Mouse (Mus musculus) midbrain, embryonic 15.5 days (tissue): ENCODE measurements around the gene Esrrg. TPM values are rescaled to one million over a fixed set of nuclear protein-coding genes. Genes with fewer than 3 reads are reported as not detected.
A peak's percentile ranks its signal among the peaks of the same experiment; 100 is the strongest.

Experiments
- ATAC-seq: fragments of 200-750 bp; cut with Nextera tagmentation; replicated peaks from 2 replicates; pipeline ENCODE4 v1.8.0; 2017; ENCODE audit warnings: moderate TSS enrichment
- H3K27ac ChIP-seq: fragments of 300-500 bp; sonication (generic); 2 replicates; pipeline ENCODE4 v1.5.1; 2015; ENCODE audit warnings: mild to moderate bottlenecking, inconsistent platforms
- H3K27me3 ChIP-seq: fragments of 300-500 bp; sonication (generic); replicated peaks from 2 replicates; pipeline ENCODE4 v1.6.1; 2015; ENCODE audit warnings: inconsistent platforms
- H3K36me3 ChIP-seq: fragments of 300-500 bp; sonication (generic); replicated peaks from 2 replicates; pipeline ENCODE4 v1.6.1; 2015; ENCODE audit warnings: inconsistent platforms
- H3K4me1 ChIP-seq: fragments of 300-500 bp; sonication (generic); 2 replicates; pipeline ENCODE4 v1.6.1; 2015; ENCODE audit warnings: inconsistent platforms
- H3K4me2 ChIP-seq: fragments of 300-500 bp; sonication (generic); 2 replicates; pipeline ENCODE4 v1.6.1; 2015; ENCODE audit warnings: inconsistent platforms, mild to moderate bottlenecking, moderate library complexity
- H3K4me3 ChIP-seq: fragments of 300-500 bp; sonication (generic); 2 replicates; pipeline ENCODE4 v1.5.1; 2015; ENCODE audit warnings: mild to moderate bottlenecking, inconsistent platforms
- H3K9ac ChIP-seq: fragments of 300-500 bp; sonication (generic); 2 replicates; pipeline ENCODE4 v1.6.1; 2015; ENCODE audit warnings: mild to moderate bottlenecking, inconsistent platforms
- H3K9me3 ChIP-seq: fragments of 300-500 bp; sonication (generic); 2 replicates; pipeline ENCODE4 v1.6.1; 2016; ENCODE audit warnings: inconsistent platforms
- WGBS: fragments of 180-500 bp; shearing (Covaris S2); methylation state at CpG from one replicate; pipeline ENCODE4 v1.1.7; 2015; ENCODE audit warnings: mixed read lengths; 5-methylcytosine and 5-hydroxymethylcytosine counted together
- polyA plus RNA-seq: library from polyadenylated mRNA; unstranded; fragments of >200 nt; fragmentation: Nextera tagmentation; extraction: Ambion mirVana; gene quantifications from 2 replicates; pipeline ENCODE4 v1.2.1, GENCODE M21; 2015

Gene Esrrg
- polyA plus RNA-seq, 1 experiment from 2014 or later: 29.0 TPM

DNA sequence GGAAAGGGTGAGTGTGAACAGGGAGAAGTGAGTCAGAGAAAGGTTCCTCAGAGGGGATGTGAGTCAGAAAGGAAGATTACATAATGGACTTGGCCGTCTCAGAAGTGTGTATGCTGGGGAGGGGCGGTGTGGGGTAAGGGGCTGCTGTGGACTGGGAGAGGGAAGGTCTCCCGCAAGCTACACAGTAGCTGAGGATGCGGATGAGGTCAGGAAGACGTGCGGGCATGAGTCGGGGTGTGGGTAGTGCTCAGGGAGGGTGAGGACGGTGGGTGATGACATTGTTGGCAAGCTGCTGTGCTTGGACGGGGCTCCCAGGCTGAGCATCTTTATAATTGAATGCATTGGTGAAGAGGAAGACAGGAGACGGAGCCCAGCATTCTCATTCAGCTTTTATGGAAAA, 192.2 kb downstream of the Esrrg start:
- no peak overlapping the region for H3K4me3 ChIP-seq
- 84% methylated on average over 10 of the region's 10 CpGs for WGBS
- no peak overlapping the region for H3K9ac ChIP-seq
- ATAC-seq: no peak
- peaks cover 13% of the 10 kb centered on the region for H3K4me1 ChIP-seq
- no peaks in the 10 kb centered on the region for H3K9me3 ChIP-seq
- H3K27me3 ChIP-seq: no peaks in the 10 kb centered on the region
- no peak overlapping the region for H3K4me2 ChIP-seq
- H3K36me3 ChIP-seq: no peaks in the 10 kb centered on the region
- no peak overlapping the region for H3K27ac ChIP-seq

DNA sequence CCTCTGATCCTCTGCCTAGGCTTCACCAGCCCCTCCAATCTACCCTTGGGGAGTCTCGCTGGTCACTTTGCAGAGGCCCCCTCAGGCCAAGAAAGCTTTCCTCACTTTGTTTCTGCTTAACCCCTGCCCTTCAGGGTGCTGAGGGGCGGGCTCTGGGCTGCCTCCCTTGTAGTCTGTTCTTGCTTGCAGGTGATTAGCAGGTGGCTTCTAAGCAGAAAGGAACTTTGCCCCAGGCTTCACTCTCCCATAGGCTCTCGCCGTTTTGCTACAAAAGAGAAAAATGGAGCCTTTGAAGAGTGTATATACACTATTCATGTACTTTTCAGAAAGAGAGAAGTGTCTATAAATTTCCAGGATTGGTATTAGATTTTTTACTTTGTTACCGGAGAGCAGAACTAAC, 195.0 kb downstream of the Esrrg start:
- Histone ChIP-seq H3K27me3 (no peaks in the 10 kb centered on the region), H3K4me2 (no peak overlapping the region), H3K4me3 (no peak overlapping the region), H3K4me1 (peaks cover 25% of the 10 kb centered on the region), H3K9me3 (no peaks in the 10 kb centered on the region), H3K36me3 (no peaks in the 10 kb centered on the region), H3K27ac (no peak overlapping the region), H3K9ac (no peak overlapping the region)
- ATAC-seq: no peak
- WGBS: 19% methylated on average over 5 of the region's 5 CpGs

DNA sequence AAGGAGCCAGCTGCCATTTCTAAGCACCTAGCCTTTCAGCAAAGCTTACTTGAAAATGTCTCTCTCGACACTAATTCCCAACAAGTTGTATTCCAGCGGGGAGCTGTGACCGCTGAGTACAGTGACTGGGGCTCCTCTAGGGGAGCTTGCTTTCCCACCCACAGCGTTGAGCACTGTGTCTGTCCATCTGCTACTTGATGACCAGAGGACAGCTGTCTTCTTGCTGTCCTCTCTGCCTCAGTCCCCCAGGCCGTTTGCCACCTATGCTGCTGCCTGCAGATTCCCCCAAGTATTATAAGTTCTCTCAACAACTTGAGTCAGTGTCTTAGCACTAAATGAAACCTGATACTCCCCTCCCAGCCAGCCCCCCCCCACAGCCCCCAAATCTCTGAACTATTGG, 195.4 kb downstream of the Esrrg start:
- WGBS: 14% methylated on average over 5 of the region's 5 CpGs
- Histone ChIP-seq H3K9ac (no peak overlapping the region), H3K4me3 (no peak overlapping the region), H3K27me3 (no peaks in the 10 kb centered on the region; the same call in 1 of the 2 replicates), H3K4me2 (no peak overlapping the region), H3K27ac (no peak overlapping the region), H3K4me1 (peaks cover 25% of the 10 kb centered on the region), H3K9me3 (no peaks in the 10 kb centered on the region), H3K36me3 (no peaks in the 10 kb centered on the region)
- ATAC-seq: no peak

DNA sequence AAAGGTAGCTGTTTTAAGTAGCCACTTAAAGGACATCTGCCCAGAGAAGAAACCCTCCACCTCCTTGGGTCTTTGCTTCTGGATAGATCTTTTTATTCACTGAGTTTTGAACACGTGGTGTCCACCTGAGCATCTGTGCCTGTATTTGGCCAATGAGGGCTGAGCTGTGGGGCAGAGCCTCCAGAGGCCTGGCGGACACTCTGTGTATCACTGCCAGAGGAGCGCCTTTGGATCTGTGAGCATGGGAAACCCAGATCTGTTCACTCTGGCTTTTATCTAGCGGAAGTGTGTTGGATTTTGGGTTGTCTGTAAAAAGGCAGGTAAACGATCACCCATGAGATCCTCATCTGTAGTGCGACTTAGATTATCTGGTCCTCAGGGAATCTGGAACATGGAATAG, 196.4 kb downstream of the Esrrg start:
- ATAC-seq: no peak
- 74% methylated on average over 6 of the region's 6 CpGs for WGBS

DNA sequence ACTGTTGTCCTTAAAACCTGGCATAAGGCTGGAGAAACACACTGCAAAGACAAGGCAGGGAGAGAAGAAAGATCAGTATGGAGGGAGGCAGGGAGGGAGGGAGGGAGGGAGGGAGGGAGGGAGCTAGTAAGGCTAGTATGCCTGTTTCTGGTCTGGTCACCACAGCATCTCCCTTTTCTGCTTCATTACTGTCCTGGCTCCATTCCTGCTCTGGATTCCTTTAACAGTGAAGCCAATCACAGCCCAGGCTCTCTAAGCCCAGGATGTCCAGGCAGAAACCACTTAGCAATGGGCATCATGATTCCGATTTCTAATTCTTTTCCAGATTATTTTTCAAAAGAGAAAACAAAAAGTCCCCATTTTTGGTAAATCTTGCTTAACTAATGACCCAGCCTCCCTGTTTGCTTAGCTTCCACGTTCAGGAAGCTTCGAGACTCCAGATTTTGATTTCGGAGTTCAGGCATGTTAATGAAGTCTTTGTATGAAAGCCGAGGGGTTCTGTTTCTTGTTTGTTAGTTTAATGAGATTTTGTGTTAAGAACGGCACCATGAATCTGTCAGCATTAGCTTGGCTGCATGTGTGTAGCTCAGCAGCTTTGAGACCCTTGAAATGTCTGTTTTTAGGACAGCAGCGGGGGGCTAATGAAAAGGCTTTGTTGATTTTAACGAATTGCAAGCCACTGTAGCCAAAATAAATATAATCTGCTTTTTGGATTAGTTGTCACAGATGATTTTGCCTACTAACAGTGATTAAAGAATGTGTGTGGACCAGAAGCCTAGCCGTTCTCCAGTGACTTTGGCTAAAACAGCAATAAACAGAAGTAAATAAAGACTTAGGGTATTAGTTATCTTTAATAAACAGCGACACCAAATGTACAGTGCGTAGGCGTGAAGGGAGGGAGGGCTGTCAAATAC, 199.1 kb downstream of the Esrrg start:
- ATAC-seq: peak; percentile 58; the same call in 1 of the 2 replicates
- Histone ChIP-seq H3K27me3 (no peaks in the 10 kb centered on the region; the same call in 1 of the 2 replicates), H3K36me3 (no peaks in the 10 kb centered on the region), H3K4me3 (no peak overlapping the region), H3K4me2 (no peak overlapping the region), H3K27ac (no peak overlapping the region), H3K9me3 (no peaks in the 10 kb centered on the region), H3K9ac (no peak overlapping the region), H3K4me1 (peaks cover 25% of the 10 kb centered on the region)
- WGBS: 34% methylated on average over 12 of the region's 12 CpGs

More for the DNA sequence above, 196.4 kb downstream of the Esrrg start:
- Histone ChIP-seq H3K4me3 (no peak overlapping the region), H3K4me1 (peaks cover 25% of the 10 kb centered on the region), H3K9ac (no peak overlapping the region), H3K9me3 (no peaks in the 10 kb centered on the region), H3K27ac (no peak overlapping the region), H3K36me3 (no peaks in the 10 kb centered on the region), H3K27me3 (no peaks in the 10 kb centered on the region; the same call in 1 of the 2 replicates), H3K4me2 (no peak overlapping the region)

DNA sequence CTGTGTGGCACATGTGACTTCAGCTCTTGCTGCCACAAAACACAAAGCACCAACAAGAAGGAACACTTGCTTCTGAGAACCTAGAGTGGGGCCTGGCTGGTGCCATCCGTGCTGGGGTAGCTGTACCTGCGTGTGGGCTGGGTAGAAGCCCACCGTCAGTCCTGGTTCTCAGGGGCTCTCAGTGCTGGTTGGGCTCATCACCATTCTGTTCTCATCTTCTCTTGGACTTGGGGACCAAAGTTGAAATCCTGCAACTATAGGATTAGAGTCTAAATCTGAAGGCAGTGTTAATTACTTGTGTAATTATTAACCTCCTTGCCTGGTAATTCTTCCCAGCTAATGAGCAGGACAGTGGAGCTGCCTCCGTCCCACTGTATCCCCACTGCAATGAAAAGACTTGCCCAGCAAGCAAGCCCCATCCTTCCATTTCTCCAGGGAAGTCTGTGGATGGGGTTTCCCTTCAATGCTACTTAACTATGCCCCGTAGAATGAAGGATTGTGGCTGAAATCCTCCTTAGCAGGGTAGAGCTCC, 199.9 kb downstream of the Esrrg start:
- no peak for ATAC-seq
- no peak overlapping the region for H3K9ac ChIP-seq

DNA sequence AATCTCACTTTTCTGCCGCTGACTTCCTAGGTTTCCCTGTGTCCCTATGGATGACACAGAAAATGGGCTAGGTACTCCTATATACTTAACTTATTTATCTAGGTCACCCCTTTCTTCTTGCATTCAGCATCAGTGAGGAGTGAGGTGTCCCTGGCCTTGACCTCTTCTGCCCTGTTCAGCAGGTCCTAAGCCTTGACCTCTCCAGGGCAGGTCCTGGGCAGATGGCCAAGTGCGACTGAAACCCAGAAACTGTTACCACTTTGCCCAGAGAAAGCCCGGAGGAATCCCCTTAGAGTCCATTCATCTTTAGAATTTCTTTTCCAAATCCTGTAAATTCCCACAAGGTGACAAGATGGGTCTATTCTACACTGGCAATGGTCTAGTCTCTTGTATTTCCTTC, 201.0 kb downstream of the Esrrg start:
- Histone ChIP-seq H3K4me2 (no peak overlapping the region), H3K9me3 (no peaks in the 10 kb centered on the region), H3K36me3 (no peaks in the 10 kb centered on the region), H3K27ac (no peak overlapping the region), H3K27me3 (no peaks in the 10 kb centered on the region; the same call in 1 of the 2 replicates), H3K4me1 (peaks cover 17% of the 10 kb centered on the region), H3K4me3 (no peak overlapping the region), H3K9ac (no peak overlapping the region)
- no peak for ATAC-seq
- 85% methylated on average over 3 of the region's 3 CpGs for WGBS

More for the DNA sequence above, 199.9 kb downstream of the Esrrg start:
- H3K27ac ChIP-seq: no peak overlapping the region
- H3K36me3 ChIP-seq: no peaks in the 10 kb centered on the region
- no peak overlapping the region for H3K4me3 ChIP-seq
- peaks cover 24% of the 10 kb centered on the region for H3K4me1 ChIP-seq
- H3K27me3 ChIP-seq: no peaks in the 10 kb centered on the region; the same call in 1 of the 2 replicates
- H3K4me2 ChIP-seq: no peak overlapping the region
- 63% methylated on average over 5 of the region's 5 CpGs for WGBS
- H3K9me3 ChIP-seq: no peaks in the 10 kb centered on the region

DNA sequence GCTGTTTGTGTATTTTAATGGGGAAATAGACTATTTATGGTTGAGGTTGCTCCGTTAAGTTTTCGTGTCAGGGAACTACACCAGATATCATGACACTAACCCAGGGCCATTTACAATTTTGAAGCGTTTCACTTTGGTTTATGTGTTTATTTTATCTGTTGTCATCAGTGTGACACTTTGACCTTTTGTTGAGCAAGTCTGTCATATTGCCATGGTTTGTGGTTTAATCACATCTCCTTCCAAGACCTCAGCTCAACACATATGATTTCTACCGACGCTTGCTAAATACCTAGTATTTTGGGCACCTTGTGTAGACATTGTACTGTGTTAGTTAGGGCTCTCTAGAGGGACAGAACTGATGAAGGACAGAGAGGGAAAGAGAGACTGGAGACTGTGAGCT, 210.8 kb downstream of the Esrrg start:
- H3K4me3 ChIP-seq: no peak overlapping the region
- no peaks in the 10 kb centered on the region for H3K27me3 ChIP-seq
- H3K4me2 ChIP-seq: no peak overlapping the region
- no peaks in the 10 kb centered on the region for H3K36me3 ChIP-seq
- ATAC-seq: no peak
- no peaks in the 10 kb centered on the region for H3K4me1 ChIP-seq
- 96% methylated on average over 5 of the region's 5 CpGs for WGBS
- no peak overlapping the region for H3K27ac ChIP-seq
- no peak overlapping the region for H3K9ac ChIP-seq
- no peaks in the 10 kb centered on the region for H3K9me3 ChIP-seq

DNA sequence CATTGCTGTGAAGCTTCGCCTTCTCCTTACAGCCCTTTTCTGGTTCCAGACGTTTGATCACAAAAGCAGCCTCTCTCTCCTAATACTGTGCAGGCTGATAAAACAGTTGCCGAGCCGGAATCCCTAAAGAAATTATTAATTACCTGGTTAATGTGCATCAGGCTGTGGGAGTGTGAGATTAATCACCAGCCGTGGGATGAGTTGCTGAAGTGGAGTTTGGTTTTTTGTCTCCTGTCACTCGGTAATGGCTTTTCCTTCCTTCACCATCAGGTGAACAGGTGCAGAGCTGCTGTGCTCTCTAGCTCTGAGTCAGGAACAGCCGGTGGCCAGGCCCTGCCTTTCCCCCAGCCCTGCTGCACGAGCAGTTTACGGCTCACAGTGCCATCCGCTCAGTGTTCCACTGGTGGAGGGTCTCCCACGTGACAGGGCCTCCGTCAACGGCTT, 212.8 kb downstream of the Esrrg start:
- 67% methylated on average over 13 of the region's 13 CpGs for WGBS
- H3K27ac ChIP-seq: no peak overlapping the region
- H3K4me1 ChIP-seq: no peaks in the 10 kb centered on the region
- no peak overlapping the region for H3K4me2 ChIP-seq
- H3K36me3 ChIP-seq: no peaks in the 10 kb centered on the region
- no peaks in the 10 kb centered on the region for H3K27me3 ChIP-seq
- H3K9me3 ChIP-seq: no peaks in the 10 kb centered on the region
- no peak for ATAC-seq
- no peak overlapping the region for H3K9ac ChIP-seq
- no peak overlapping the region for H3K4me3 ChIP-seq

DNA sequence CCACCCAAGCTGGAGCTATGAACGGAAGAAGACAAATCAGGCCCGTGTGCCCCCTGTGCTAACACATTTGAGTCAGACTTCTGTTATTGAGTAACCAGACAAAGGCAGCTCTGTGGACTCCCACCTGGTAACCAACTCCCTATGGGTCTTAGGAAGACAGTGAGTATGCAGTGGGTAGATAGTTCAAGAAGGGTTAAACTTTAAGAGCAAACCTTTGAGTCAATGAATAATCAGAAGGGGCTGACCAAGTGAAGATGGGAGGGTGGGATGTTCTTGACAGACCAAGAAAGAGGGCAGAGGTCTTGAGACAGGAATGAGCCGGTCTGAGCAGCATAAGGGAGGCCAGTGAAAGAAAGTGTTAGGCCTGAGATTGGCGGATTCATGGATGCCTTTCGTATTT, 214.8 kb downstream of the Esrrg start:
- no peak overlapping the region for H3K27ac ChIP-seq
- H3K4me1 ChIP-seq: no peaks in the 10 kb centered on the region
- H3K36me3 ChIP-seq: no peaks in the 10 kb centered on the region
- WGBS: 79% methylated on average over 5 of the region's 5 CpGs
- H3K4me3 ChIP-seq: no peak overlapping the region
- H3K27me3 ChIP-seq: no peaks in the 10 kb centered on the region
- no peaks in the 10 kb centered on the region for H3K9me3 ChIP-seq
- no peak overlapping the region for H3K9ac ChIP-seq
- no peak for ATAC-seq
- no peak overlapping the region for H3K4me2 ChIP-seq

DNA sequence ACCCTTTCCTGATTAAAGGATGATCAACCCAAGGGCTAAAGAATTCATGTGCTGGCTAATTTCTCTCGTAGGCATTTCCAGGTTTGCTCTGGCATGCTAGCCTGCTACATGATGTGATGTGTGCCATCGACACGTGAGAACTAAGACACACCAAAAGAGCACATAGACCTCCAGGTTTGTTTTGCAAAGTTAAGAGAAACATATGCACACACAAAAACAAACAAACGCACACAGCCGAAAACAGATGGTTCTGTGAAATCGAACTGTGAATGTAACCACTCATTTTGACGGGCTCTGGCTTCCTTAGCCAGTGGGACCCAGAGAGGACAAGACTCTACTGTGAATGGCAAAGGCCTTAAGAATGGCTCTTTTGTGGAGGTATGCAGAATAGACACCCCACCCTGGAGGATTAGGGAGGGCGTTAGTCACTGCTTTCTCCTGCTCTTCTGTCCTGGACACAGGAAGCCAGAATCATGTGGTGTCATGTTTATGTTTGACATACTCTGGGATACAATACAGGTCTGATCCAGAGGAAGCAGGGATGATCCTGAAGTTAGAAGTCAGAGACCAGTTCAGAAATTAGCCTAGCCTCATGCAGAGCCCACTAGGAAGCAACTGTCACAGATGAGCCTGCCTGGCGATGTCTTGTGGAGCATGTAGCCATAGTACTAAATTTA, 217.0 kb downstream of the Esrrg start:
- no peaks in the 10 kb centered on the region for H3K36me3 ChIP-seq
- no peak overlapping the region for H3K27ac ChIP-seq
- no peaks in the 10 kb centered on the region for H3K27me3 ChIP-seq
- H3K9me3 ChIP-seq: no peaks in the 10 kb centered on the region
- no peak overlapping the region for H3K4me3 ChIP-seq
- ATAC-seq: no peak
- no peak overlapping the region for H3K4me2 ChIP-seq
- WGBS: 76% methylated on average over 9 of the region's 9 CpGs
- H3K9ac ChIP-seq: no peak overlapping the region
- no peaks in the 10 kb centered on the region for H3K4me1 ChIP-seq

DNA sequence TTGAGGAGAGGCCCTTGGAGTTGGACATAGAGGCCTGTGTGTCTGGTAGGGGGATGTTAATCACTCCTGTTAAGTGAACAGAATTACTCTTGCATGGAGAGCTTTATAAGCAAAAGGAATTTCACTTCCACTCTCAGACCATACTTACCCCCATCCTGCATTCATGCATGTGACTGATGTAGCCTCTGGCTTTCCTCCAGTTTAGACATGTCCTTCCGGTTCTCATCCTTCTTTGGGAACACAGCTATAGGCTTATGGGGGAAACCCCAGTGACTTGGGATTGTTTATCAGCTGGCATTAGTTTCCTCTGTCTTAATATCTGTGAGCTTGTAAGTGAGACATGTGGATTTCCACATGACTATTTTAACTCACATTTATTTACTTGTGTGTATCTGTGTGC, 217.5 kb downstream of the Esrrg start:
- no peaks in the 10 kb centered on the region for H3K4me1 ChIP-seq
- H3K4me3 ChIP-seq: no peak overlapping the region
- H3K27me3 ChIP-seq: no peaks in the 10 kb centered on the region
- H3K36me3 ChIP-seq: no peaks in the 10 kb centered on the region
- WGBS: 67% methylated on average over 1 of the region's 1 CpGs
- H3K27ac ChIP-seq: no peak overlapping the region
- no peak overlapping the region for H3K4me2 ChIP-seq
- H3K9ac ChIP-seq: no peak overlapping the region
- ATAC-seq: no peak
- H3K9me3 ChIP-seq: no peaks in the 10 kb centered on the region
